Mouse (Mus musculus): ENCODE data around the gene Meis1. TPM values are rescaled to one million over a fixed set of nuclear protein-coding genes. Genes with fewer than 3 reads are reported as not detected.

The Meis1 gene
- polyA plus RNA-seq, 1 experiment from 2014 or later = 69.8 TPM

- ATAC-seq (ENCODE audit: insufficient number of reproducible peaks, low FRiP score, low TSS enrichment, low read depth) = no peak
- H3K9ac ChIP-seq (ENCODE audit: low read length) = no peak overlapping the region
- no peak overlapping the region for H3K4me3 ChIP-seq (ENCODE audit: low read depth, low read length)
- WGBS = 87% methylated on average over 2 of the region's 2 CpGs
- no peaks in the 10 kb centered on the region for H3K27me3 ChIP-seq (ENCODE audit: control insufficient read depth, insufficient read depth, low read length)
- no peaks in the 10 kb centered on the region for H3K9me3 ChIP-seq (ENCODE audit: control insufficient read depth, low read length)
- 0 out of 2 replicates have a peak, but pooled peaks cover 3% of the 10 kb centered on the region for H3K4me1 ChIP-seq (ENCODE audit: control insufficient read depth, insufficient read depth, low read length)
- no peak overlapping the region for H3K27ac ChIP-seq (replicated peaks; ENCODE audit: low read depth, low read length)
- H3K36me3 ChIP-seq (ENCODE audit: control insufficient read depth, insufficient read depth, low read length) = no peaks in the 10 kb centered on the region
- no peak for DNase-seq (ENCODE audit: low spot score)
- no peak overlapping the region for H3K4me2 ChIP-seq (ENCODE audit: low read depth, severe bottlenecking)
Observed at GRCm38 (mm10) chr11:18954852-18955251, 63.9 kb downstream of the Meis1 start.

- Histone ChIP-seq H3K27me3 (ENCODE audit: control insufficient read depth, insufficient read depth, low read length) (no peaks in the 10 kb centered on the region), H3K27ac (replicated peaks; ENCODE audit: low read depth, low read length) (no peak overlapping the region), H3K4me1 (ENCODE audit: control insufficient read depth, insufficient read depth, low read length) (0 out of 2 replicates have a peak, but pooled peaks cover 3% of the 10 kb centered on the region), H3K4me3 (ENCODE audit: low read depth, low read length) (no peak overlapping the region), H3K9me3 (ENCODE audit: control insufficient read depth, low read length) (no peaks in the 10 kb centered on the region), H3K36me3 (ENCODE audit: control insufficient read depth, insufficient read depth, low read length) (no peaks in the 10 kb centered on the region), H3K9ac (ENCODE audit: low read length) (no peak overlapping the region), H3K4me2 (ENCODE audit: low read depth, severe bottlenecking) (no peak overlapping the region)
- DNase-seq (ENCODE audit: low spot score) = no peak
- no peak for ATAC-seq (ENCODE audit: insufficient number of reproducible peaks, low FRiP score, low TSS enrichment, low read depth)
- 88% methylated on average over 7 of the region's 7 CpGs for WGBS
Observed at GRCm38 (mm10) chr11:18953892-18954291, 64.9 kb downstream of the Meis1 start.

GRCm38 (mm10) chr11:18948600-18949295, 70.0 kb downstream of the Meis1 start:
- H3K4me1 ChIP-seq (ENCODE audit: control insufficient read depth, insufficient read depth, low read length) = peaks cover 24% of the 10 kb centered on the region

GRCm38 (mm10) chr11:18947434-18947833, 71.4 kb downstream of the Meis1 start:
- Histone ChIP-seq H3K4me3 (ENCODE audit: low read depth, low read length) (no peak overlapping the region), H3K4me2 (ENCODE audit: low read depth, severe bottlenecking) (no peak overlapping the region), H3K27me3 (ENCODE audit: control insufficient read depth, insufficient read depth, low read length) (peaks cover 6% of the 10 kb centered on the region; the same call in 1 of the 2 replicates), H3K9ac (ENCODE audit: low read length) (no peak overlapping the region), H3K36me3 (ENCODE audit: control insufficient read depth, insufficient read depth, low read length) (no peaks in the 10 kb centered on the region), H3K9me3 (ENCODE audit: control insufficient read depth, low read length) (no peaks in the 10 kb centered on the region), H3K27ac (replicated peaks; ENCODE audit: low read depth, low read length) (no peak overlapping the region), H3K4me1 (ENCODE audit: control insufficient read depth, insufficient read depth, low read length) (peaks cover 24% of the 10 kb centered on the region)
- ATAC-seq (ENCODE audit: insufficient number of reproducible peaks, low FRiP score, low TSS enrichment, low read depth) (no peak), DNase-seq (ENCODE audit: low spot score) (no peak)
- 77% methylated on average over 3 of the region's 3 CpGs for WGBS

More at GRCm38 (mm10) chr11:18948600-18949295, 70.0 kb downstream of the Meis1 start:
- no peak overlapping the region for H3K9ac ChIP-seq (ENCODE audit: low read length)
- H3K27ac ChIP-seq (replicated peaks; ENCODE audit: low read depth, low read length) = no peak overlapping the region
- no peak overlapping the region for H3K4me2 ChIP-seq (ENCODE audit: low read depth, severe bottlenecking)
- H3K4me3 ChIP-seq (ENCODE audit: low read depth, low read length) = no peak overlapping the region
- H3K27me3 ChIP-seq (ENCODE audit: control insufficient read depth, insufficient read depth, low read length) = peaks cover 6% of the 10 kb centered on the region; the same call in 1 of the 2 replicates
- no peaks in the 10 kb centered on the region for H3K36me3 ChIP-seq (ENCODE audit: control insufficient read depth, insufficient read depth, low read length)
- 84% methylated on average over 13 of the region's 13 CpGs for WGBS
- ATAC-seq (ENCODE audit: insufficient number of reproducible peaks, low FRiP score, low TSS enrichment, low read depth) (no peak), DNase-seq (ENCODE audit: low spot score) (no peak)
- H3K9me3 ChIP-seq (ENCODE audit: control insufficient read depth, low read length) = no peaks in the 10 kb centered on the region

GRCm38 (mm10) chr11:18945778-18946177, 73.0 kb downstream of the Meis1 start:
- H3K9me3 ChIP-seq (ENCODE audit: control insufficient read depth, low read length) = no peaks in the 10 kb centered on the region
- ATAC-seq (ENCODE audit: insufficient number of reproducible peaks, low FRiP score, low TSS enrichment, low read depth) (peak; percentile 26; the same call in 1 of the 2 replicates), DNase-seq (ENCODE audit: low spot score) (no peak)
- no peak overlapping the region for H3K4me3 ChIP-seq (ENCODE audit: low read depth, low read length)
- H3K4me1 ChIP-seq (ENCODE audit: control insufficient read depth, insufficient read depth, low read length) = peaks cover 24% of the 10 kb centered on the region
- no peak overlapping the region for H3K4me2 ChIP-seq (ENCODE audit: low read depth, severe bottlenecking)
- peaks cover 6% of the 10 kb centered on the region; the same call in 1 of the 2 replicates for H3K27me3 ChIP-seq (ENCODE audit: control insufficient read depth, insufficient read depth, low read length)
- WGBS = 23% methylated on average over 3 of the region's 3 CpGs
- no peak overlapping the region for H3K27ac ChIP-seq (replicated peaks; ENCODE audit: low read depth, low read length)
- no peaks in the 10 kb centered on the region for H3K36me3 ChIP-seq (ENCODE audit: control insufficient read depth, insufficient read depth, low read length)
- H3K9ac ChIP-seq (ENCODE audit: low read length) = no peak overlapping the region

GRCm38 (mm10) chr11:18944972-18945625, 73.7 kb downstream of the Meis1 start:
- Histone ChIP-seq H3K9me3 (ENCODE audit: control insufficient read depth, low read length) (no peaks in the 10 kb centered on the region), H3K4me1 (ENCODE audit: control insufficient read depth, insufficient read depth, low read length) (peaks cover 24% of the 10 kb centered on the region), H3K4me3 (ENCODE audit: low read depth, low read length) (no peak overlapping the region), H3K27ac (replicated peaks; ENCODE audit: low read depth, low read length) (no peak overlapping the region), H3K27me3 (ENCODE audit: control insufficient read depth, insufficient read depth, low read length) (peaks cover 6% of the 10 kb centered on the region; the same call in 1 of the 2 replicates), H3K4me2 (ENCODE audit: low read depth, severe bottlenecking) (no peak overlapping the region), H3K36me3 (ENCODE audit: control insufficient read depth, insufficient read depth, low read length) (no peaks in the 10 kb centered on the region), H3K9ac (ENCODE audit: low read length) (no peak overlapping the region)
- WGBS = 26% methylated on average over 14 of the region's 14 CpGs
- no peak for ATAC-seq (ENCODE audit: insufficient number of reproducible peaks, low FRiP score, low TSS enrichment, low read depth)
- no peak for DNase-seq (ENCODE audit: low spot score)

GRCm38 (mm10) chr11:18944209-18944608, 74.6 kb downstream of the Meis1 start:
- WGBS = 40% methylated on average over 7 of the region's 7 CpGs
- H3K4me1 ChIP-seq (ENCODE audit: control insufficient read depth, insufficient read depth, low read length) = peaks cover 24% of the 10 kb centered on the region

GRCm38 (mm10) chr11:18942990-18943389, 75.8 kb downstream of the Meis1 start:
- H3K9ac ChIP-seq (ENCODE audit: low read length) = no peak overlapping the region
- ATAC-seq (ENCODE audit: insufficient number of reproducible peaks, low FRiP score, low TSS enrichment, low read depth) (no peak), DNase-seq (ENCODE audit: low spot score) (no peak)
- no peak overlapping the region for H3K4me2 ChIP-seq (ENCODE audit: low read depth, severe bottlenecking)
- no peak overlapping the region for H3K4me3 ChIP-seq (ENCODE audit: low read depth, low read length)
- WGBS = 81% methylated on average over 2 of the region's 2 CpGs
- peaks cover 24% of the 10 kb centered on the region for H3K4me1 ChIP-seq (ENCODE audit: control insufficient read depth, insufficient read depth, low read length)
- peaks cover 4% of the 10 kb centered on the region; the same call in 1 of the 2 replicates for H3K27me3 ChIP-seq (ENCODE audit: control insufficient read depth, insufficient read depth, low read length)
- H3K27ac ChIP-seq (replicated peaks; ENCODE audit: low read depth, low read length) = no peak overlapping the region
- no peaks in the 10 kb centered on the region for H3K36me3 ChIP-seq (ENCODE audit: control insufficient read depth, insufficient read depth, low read length)
- no peaks in the 10 kb centered on the region for H3K9me3 ChIP-seq (ENCODE audit: control insufficient read depth, low read length)

More at GRCm38 (mm10) chr11:18944209-18944608, 74.6 kb downstream of the Meis1 start:
- Histone ChIP-seq H3K36me3 (ENCODE audit: control insufficient read depth, insufficient read depth, low read length) (no peaks in the 10 kb centered on the region), H3K9me3 (ENCODE audit: control insufficient read depth, low read length) (no peaks in the 10 kb centered on the region), H3K9ac (ENCODE audit: low read length) (no peak overlapping the region), H3K27ac (replicated peaks; ENCODE audit: low read depth, low read length) (no peak overlapping the region), H3K4me3 (ENCODE audit: low read depth, low read length) (no peak overlapping the region), H3K27me3 (ENCODE audit: control insufficient read depth, insufficient read depth, low read length) (peaks cover 6% of the 10 kb centered on the region; the same call in 1 of the 2 replicates), H3K4me2 (ENCODE audit: low read depth, severe bottlenecking) (no peak overlapping the region)
- ATAC-seq (ENCODE audit: insufficient number of reproducible peaks, low FRiP score, low TSS enrichment, low read depth) (no peak), DNase-seq (ENCODE audit: low spot score) (no peak)
